Mouse (Mus musculus): Measurements from ENCODE around the gene Morn4.
"Not testable (repeated sequence)": the region's sequence is repeated elsewhere in the genome, so short reads cannot be mapped to it uniquely, and the experiment has no call there.

The Morn4 gene

DNA sequence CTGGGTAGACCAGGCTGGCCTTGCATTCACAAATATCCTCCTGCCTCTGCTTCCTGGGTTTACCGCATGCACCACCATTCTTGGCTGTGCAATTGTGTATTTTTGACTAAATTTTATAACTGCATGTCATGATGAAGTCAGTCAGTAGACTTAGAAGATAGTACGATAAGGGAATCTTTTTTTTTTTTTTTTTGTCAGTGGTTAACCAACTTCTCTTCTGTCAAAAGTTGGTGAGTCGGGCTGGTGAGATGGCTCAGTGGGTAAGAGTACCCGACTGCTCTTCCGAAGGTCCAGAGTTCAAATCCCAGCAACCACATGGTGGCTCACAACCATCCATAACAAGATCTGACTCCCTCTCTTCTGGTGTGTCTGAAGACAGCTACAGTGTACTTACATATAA lies 4.5 kb downstream of the Morn4 start:
- not testable (repeated sequence) for DNase-seq

DNA sequence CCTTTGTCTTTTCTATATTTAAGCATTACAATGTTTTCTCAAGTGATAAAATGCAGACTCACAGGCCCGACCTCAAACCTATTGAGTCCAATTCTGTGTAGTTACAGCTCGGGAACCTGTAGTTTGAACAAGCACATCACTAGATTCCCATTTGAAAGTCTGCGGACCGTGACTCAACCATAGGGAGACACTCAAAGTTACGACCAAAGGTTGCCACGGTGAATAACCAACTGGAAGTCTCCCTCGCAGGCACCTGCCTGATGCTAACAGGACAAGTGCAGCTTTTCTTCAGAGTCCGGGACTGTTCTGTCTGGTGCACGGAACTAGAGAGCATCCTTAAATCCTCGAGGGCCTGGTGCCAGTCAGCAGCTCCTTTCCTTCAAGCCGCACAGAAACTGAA lies 5.7 kb downstream of the Morn4 start:
- DNase-seq: no peak

DNA sequence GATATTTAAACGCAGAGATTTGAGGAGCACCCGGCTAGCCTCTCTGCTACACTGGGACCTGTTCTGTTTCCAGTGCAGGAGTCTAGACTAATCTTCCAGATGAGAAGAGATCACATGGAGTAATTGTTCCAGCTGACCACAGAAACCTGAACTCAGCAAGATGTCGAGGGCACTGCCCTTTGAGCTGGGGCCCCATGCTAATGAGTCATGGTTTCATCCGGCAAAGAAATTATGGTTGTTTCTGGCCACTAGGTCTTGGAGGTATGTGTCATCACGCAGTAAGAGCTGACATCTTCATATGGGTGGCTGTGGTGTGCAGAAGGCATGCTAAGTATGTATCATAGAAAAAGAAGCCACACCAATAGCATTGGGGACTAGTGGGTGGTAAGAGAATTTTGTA lies 6.2 kb downstream of the Morn4 start:
- DNase-seq: no peak

DNA sequence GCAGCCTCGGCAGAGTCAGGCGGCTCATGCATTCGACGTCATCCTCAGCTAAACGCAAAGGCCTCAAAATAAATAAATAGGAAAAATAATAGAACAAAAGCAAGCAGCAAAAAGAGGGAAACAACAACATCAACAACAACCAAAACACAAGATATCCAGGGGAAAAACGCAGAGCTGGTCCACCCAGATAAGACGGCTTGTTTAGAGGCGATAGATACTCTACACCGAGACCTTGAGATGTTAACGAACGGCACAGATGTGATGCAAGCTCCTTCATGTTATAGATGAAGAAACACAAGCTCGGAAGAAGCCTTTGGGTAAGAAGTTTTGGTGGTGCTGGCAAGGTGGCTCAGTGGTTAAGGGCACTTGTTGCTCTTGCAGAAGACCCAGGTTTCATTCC lies 7.2 kb downstream of the Morn4 start:
- DNase-seq: no peak

DNA sequence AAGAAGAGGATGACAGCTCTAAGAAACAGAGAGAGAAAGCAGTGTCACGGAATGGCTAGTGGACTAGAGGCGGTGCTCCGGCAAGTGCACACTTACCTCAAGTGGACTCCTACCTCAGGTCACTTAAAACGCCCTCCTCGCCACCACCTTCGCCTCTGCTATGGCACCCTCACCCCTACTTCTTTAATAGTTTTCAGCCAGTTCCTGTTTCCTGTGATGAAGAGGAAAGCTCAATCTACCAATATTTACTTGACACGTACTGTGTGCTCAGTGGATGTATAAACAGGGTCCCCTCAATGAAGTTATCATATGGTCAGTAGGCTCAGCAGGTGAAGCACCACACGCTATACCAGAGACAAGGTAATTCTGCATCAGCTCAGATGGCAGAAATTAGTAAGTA lies 7.6 kb downstream of the Morn4 start:
- no peak for DNase-seq

DNA sequence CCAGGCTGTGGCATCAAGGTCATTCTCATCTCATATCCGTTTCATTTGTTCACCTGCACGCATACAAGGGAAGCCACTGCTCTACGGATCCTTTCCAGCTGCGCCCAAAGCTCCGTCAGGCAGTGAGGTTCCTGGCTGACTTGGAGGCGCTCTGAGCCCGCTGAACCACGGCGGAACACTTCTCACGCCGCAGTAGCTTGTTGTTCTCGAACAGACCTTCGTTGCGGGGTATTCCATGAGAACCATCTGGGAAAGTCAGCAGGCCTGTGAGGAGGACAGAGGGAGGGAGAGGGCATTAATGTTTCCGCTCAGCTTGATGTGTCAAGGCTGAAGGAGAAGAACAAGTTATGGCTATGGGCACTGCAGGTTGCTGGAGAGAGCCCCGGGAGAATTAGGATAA lies 10.2 kb downstream of the Morn4 start:
- no peak for DNase-seq

DNA sequence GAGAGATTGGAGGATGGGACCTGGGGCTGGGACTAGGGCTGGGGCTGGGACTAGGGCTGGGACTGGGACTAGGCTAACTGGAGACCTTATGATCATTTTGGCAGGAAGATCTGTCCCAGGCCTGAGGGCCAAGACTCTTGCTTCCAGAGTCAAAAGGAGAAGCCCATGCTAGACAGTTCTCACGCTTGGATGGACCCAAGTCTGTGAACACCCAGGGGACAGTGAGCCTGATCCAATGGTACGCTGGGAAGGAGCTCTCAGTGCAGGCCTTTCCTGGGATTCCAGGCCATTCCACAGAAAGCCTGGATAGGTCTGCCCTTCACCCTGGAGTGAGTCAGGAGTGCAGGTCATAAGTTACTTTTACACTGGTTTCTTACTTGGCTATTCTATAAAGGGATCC lies 11.1 kb downstream of the Morn4 start:
- no peak for DNase-seq

DNA sequence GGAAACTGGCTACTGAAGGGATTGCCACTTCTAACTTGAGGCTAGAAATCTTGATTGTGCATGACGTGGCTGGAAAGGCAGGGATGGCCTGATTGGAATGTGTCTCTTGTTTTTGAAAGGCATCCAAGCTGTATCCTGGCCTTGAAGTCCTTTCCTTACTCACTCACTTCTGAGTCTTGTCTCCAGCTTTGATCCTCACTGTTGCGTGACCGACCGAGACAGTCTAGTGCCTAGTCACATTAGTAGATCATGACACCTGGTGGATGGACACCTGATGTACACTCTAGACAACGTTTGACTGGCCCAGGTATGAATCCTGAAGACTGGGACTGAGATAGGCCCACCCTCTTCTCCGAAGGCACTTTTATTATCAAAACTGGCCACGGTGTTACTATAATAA lies 13.4 kb downstream of the Morn4 start:
- DNase-seq: peak; percentile 60

DNA sequence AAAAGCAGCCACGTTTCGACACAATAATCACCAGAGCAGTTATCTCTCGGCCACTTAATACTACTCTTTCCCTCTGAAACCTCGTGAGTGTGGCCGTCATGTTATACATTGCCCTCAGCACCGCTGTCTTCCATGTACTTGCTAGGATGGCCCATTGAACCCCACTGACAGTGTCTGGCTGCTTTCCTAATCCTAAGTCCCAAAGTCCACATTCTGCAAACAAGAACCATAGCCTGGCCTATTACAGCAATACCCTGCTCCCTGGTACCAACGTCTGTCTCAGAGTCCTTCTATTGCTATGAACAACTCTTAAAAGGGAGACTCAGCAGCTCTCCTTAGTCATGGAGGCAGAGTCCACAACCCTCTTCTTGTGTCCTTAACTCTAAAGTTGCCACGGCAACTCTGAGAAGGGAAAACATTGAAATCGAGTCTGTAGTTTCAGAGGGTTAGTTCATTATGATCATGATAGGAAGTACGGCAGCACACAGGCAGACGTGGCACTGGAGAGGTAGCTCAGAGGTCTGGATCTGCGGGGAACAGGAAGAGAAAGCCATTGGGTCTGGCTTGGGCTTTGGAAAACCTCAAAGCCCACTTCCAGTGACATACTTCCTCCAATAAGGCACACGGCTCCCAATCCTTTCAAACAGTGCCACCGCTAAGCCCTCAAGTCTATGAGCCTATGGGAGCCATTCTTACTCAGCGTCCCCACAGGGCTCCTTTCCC lies 14.1 kb downstream of the Morn4 start:
- DNase-seq: peak; percentile 63

DNA sequence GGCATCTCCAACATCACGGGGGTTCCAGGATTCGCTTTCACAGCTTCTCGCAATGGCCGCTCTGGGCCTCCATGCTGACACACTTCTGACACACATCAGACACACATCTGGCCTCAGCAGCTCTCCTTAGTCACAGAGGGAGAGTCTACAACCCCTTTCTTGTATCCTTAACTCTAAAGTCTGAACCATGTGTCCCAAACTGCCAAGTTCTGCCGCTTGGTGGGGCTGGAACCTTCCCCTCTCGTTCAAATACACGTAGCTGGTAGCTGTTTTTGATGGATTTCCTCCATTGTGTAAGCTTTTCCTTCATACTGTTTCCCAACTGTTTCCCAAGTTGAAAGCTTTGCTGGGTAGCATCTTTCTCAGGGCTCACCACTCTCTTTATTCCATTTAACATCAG lies 14.9 kb downstream of the Morn4 start:
- DNase-seq: no peak

DNA sequence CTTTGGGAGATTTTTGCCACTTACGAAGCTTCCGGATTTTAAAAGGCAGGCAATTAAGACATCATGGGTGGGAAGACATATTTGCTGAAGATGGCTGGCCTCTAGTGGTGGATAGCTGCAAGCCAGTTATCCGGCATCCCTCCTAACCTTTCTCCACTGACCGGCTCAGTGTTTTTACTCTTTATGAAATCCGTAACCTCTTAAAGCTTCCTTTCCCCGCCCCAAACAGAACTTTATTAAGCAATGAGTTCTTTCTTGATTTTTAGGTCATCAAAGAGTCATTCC lies 17.0 kb downstream of the Morn4 start:
- DNase-seq: no peak

DNA sequence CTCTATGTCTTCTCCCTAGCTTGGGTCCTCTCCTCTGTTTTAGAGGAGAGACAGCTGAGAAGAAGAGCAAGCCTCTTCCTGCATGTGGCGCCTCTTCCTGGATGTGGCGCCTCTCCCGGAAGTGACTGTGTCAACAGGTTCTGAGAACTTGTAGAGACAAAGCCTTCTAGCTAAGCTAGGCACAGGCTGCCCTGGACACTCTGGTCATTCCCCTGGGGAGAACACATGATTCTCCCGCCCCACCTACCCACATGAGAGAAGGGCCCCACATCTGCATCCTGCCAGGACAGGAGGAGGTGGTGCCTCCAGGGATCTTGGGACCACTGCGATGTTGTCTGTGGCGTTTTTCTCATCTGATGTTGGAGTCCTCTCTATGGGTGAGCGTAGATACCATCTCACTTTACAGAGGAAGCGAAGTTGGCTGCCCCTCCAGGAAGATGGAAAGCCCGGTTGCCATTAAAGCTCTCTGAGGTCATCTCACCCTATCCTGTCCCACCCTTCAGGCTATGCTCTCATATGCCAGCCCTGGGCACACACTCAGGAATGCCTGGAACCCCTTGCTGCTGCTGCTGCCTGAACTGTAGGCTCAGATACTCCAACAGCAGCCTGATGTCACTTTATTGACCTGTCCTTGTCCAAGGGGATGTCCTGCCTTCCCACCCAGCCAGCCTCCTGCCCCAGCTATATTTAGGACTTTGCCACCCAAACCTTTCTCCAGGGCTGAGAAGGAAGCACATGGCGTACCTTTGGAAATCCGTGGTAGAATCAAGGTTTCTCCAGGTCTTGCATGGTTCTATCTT lies 17.5 kb downstream of the Morn4 start:
- DNase-seq: no peak

DNA sequence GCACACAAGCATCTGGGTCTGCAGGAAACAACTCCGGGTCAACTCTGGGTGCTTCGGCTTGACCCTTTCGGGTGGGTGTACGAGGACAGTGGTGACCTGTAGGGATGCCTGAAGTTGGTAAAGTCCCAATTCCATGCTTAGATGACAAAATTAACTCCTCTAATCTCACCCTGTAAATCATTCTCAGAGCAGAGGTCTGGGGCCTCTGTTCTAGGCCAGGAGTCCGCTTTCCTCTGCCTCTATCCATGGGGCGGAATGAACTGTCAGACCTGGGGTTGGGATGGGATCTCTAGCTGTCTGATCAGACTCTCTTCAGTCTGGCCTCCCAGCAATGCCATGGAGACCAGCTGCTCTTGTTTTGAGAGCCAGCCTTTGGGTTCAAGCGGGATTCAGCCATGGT lies 24.7 kb downstream of the Morn4 start:
- peak; percentile 49 for DNase-seq

DNA sequence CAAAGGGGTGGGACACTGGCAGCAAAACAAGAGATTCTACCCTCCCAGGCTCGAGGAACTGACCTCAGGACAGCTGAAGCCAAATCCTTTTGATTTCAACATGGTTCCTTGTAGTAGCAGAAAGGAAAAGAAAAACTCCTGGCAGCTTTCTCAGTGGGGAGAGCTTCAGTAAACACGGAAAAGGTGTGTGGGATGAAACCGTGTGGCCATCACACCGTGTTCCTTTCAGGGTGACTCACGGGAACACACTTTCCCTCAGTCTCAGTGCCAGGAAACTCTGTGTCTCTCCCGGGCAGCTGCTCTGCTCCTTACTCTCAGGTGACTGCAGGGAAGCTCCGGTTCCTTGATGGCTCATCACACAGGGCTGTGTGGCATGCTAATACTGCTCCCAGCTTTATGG lies 27.7 kb downstream of the Morn4 start:
- DNase-seq: no peak

DNA sequence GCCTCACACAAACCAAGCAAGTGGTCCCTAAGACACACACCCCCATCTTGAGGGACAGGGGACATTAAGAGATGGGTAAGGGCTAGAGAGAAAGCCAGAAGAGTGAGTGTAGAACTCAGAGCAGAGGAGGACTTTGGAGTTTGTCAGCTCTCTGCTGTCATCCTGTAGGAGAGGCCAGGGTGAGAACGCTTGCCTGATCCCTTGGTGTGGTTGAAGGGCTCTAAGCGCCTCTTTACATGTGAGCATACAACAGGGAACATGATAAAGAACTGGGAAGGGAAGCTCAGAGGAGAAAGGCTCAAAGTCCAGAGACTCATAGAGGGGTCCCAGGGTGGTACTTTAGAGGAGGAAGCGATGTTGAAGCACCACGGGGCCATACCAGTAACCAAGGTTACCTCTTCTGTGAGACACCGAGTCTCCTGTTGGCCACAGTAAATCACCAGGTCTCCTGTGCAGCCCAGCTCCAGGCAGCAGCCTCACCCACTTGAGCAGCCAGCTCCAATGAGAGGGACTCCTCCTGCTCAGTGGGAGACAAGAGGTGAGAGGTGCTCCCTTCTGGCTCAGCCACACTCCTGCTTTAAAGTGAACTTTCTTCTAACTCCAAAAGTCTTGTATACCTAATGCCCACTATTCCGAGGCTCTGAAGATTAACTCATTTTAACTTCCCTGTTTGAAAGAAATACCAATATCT lies 29.3 kb downstream of the Morn4 start:
- DNase-seq: no peak

DNA sequence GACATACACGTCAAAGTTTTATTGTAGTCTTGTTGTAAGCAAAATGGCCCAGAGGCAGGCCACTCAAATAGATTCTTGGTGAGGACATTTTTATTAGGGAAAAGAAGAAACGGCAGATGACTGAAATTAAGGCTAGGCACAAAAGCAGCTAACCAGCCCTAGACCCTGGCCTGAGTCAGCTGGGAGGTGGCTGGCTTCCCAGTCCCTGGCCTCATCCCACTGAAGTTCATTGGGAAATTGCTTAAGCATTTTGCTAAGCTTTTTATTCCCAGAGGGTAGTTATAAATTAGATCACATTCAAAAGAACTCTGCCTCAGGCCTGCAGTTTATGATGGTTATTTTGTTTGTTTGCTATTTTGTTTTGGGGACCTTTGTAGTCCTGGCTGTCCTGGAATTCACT lies 30.3 kb downstream of the Morn4 start:
- no peak for DNase-seq

DNA sequence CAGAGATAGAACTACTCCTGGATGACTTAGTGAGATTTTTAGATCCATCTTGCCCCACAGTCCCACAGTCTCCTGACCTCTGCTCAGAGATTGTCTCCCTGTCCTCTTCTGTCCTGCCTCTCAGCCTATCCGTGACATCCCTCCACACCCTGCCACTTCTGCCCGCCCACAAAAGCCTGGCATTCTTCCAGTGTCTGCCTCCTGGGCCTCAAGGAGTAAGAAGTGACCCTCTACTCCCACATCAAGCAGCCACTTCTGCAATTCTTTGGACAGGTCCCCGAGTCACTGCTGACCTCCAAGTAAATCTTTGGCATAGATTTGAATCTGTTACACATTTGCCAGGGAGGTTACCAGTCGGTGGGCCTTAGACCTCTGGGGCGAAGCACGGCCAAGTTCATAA lies 31.9 kb downstream of the Morn4 start:
- peak; percentile 78 for DNase-seq

DNA sequence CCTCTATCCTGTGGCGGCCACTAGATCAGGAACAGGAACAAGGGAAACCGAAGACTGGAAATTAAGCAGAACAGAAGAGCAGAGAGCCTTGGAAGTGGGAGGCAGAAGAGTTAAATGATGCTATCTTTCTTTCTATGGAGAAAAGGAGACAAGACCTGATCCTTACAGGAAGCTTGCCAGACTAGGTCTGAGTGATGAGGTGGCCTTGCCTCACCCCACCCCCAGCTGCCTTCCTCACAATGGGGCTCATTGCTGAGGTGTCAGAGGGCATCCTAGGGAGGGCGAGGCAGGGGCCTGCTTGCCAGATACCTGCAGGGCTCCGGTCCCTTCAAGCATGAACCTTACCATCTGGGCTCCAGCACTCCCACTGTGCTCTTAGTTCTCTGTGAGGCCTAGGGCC lies 34.2 kb downstream of the Morn4 start, which contains the start of gene 4933411K16Rik:
Gene 4933411K16Rik, plus strand, starts transcription at position 301 of the 400 bp plus-strand sequence.
- no peak for DNase-seq

DNA sequence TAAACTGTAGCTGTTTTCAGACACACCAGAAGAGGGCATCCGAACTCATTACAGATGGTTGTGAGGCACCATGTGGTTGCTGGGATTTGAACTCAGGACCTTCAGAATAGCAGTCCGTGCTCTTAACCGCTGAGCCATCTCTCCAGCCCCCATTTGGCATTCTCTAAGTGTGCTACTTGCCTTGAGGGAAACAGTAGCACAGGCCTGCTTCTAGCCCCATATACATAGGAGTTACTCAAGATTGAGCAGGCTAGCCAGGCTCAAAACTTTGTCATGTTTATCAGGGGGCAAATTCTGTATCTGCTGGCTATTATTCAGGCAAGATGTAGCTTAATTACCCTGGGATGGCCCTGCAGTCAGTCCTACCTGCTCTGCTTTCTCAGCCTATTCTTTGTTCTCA lies 34.8 kb downstream of the Morn4 start:
- no peak for DNase-seq

DNA sequence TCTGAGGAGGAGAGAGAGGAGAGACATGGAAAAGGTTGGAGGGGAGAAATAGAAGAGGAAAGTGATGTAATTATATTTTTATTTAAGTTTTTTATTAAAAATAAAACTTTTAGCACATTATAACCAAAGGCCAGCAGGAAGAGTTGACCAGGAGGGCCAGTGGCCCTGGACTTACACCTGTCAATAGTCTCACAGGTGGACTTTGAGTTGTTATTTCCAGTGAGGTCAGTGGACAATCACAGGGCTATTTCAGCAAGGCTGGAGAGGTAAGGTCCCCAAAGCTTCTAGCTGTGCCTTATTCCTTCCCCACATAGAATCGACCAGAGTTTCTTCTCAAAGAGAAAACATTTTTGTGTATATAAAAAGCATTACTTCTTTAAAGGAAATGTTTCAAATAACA lies 35.9 kb downstream of the Morn4 start:
- no peak for DNase-seq

DNA sequence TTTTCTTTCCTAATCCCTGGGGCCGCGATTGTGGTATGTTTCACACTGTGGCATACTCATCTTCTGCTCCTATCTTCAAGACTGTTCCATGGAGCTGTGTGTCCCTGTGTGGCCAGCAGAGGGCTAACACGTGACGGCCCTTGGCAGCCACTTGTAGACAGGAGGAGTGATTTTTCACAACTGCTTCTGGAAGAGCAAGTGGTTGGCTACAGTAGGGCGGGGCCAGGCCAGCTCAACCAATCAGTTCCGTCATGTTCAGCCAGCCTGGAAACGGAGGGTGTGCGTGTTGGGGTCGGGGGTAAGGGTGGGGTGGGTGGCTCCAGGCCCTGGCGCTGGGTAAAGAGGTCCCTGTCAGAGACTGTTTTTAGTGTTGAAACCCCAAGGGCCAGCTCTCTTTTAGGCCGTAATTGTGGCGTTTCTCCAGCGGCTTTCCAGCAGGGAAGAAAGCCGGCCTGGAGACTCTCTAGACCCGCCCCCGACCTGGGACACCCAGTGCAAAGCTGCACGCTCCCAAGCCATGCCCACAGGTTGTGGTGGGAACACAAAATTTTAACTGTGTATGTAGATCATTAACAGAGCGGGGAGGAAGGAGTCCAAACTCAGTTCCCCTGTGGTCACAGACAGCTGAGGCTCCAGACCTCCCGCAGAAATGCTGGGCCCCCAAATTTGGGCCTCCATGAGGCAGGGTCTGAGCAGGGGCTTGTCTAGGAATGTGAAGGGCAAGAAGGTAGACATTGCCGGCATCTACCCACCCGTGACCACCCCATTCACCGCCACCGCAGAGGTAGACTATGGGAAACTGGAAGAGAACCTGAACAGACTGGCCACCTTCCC lies 40.7 kb downstream of the Morn4 start, which contains the start of gene Hoga1:
Gene Hoga1, plus strand, starts transcription at position 342 of the 834 bp plus-strand sequence.
- DNase-seq: peak; percentile 88

DNA sequence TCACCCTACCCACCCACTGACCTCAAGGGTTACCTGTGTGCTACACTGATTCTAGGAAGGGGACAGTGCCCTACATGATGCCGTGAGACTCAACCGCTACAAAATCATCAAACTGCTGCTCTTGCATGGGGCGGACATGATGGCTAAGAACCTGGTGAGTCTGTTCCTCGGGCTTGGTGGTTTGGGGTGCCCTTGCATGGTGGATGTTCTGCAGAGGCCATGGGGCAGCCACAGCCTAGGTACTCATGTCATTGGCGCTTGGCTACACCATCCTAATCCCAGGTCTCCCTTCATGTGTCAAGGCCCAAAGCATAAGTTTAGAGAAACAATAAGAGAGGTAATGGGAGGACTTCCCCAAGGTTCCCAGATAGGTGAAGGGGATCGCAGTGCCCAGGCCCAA lies 42.2 kb downstream of the Morn4 start:
- no peak for DNase-seq

DNA sequence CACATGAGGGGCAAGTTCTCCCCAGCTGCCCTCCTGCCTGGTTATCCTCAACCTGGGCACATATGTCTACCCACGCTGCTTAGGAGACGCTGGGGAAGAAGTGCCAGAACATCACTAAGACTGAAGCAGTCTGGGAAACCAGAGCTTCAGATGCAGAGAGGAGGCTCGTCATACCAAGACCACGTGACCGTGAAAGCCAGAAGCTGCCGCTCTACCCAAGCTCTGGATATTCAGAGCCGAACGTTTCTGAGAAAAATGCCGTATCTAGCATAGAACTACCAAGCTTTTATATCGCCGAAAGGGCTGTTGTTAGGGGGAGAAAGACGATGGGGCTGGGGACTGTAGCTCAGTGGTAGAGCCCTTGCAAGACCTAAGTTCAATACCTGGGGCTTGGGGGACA lies 47.8 kb downstream of the Morn4 start:
- DNase-seq: no peak
